Mouse (Mus musculus) adipose tissue, adult 10 weeks (tissue): ENCODE measurements around the gene Disp2. TPM values are rescaled to one million over a fixed set of nuclear protein-coding genes. Genes with fewer than 3 reads are reported as not detected.

Source experiments
- polyA plus RNA-seq: library from polyadenylated mRNA; stranded (reverse); fragments of 350-450 nt; fragmentation: Illumina TruSeq; extraction: RNeasy Lipid Tissue Mini Kit (QIAGEN cat#74804); gene quantifications from one replicate; pipeline ENCODE4 v1.2.3, GENCODE M21; 2014; ENCODE audit warnings: low read depth, low replicate concordance

The Disp2 gene
- polyA plus RNA-seq, result 1.5 TPM

DNA sequence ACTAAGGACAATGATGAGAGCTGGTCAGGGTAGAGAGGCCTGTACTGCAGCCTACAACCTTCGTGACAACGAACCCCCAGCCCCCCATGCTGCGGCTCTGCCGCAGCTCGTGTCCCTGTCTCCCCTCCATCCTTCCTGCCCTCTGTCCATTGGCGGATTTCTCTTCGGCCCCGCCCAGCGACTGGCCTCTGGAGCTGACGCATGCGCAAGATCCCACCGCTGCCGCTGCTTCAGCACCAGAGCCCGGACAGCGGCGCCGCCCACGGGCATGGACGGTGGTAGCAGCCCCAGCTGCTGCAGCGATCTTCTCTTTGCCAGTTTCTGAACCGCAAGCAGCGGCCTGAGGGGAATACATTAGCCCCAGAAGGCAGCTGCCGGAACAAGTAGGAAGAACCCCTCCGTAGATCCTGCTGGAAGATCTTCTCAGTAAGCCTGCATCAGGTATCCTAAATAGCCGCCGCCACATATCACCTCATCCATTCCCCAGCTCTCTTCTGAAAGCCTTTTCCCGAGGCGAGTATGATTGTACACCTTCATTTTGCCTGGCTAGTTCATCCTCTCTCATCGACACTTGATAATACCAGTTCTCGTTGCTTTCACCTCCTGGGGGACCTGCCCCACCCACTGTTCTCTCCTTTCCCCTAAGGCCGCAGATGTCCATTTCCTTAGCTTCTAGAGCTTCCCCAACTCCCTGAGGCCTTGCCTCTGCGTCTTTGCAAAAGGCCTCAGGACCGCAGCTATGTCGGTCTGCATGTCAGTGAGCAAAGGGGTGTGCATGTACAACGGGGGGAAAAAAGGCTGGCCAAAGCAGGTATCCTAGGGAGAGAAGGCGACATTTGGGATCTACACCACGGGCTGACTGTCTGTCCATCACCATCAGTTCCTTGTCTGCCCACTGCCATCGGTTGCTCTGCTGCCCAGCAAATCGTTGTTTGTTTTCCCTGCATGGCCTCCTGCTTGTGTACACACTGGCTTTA is at the start of gene Disp2:
TSS of gene Disp2 (plus strand) at position 216 of the 977 bp plus-strand sequence.

DNA sequence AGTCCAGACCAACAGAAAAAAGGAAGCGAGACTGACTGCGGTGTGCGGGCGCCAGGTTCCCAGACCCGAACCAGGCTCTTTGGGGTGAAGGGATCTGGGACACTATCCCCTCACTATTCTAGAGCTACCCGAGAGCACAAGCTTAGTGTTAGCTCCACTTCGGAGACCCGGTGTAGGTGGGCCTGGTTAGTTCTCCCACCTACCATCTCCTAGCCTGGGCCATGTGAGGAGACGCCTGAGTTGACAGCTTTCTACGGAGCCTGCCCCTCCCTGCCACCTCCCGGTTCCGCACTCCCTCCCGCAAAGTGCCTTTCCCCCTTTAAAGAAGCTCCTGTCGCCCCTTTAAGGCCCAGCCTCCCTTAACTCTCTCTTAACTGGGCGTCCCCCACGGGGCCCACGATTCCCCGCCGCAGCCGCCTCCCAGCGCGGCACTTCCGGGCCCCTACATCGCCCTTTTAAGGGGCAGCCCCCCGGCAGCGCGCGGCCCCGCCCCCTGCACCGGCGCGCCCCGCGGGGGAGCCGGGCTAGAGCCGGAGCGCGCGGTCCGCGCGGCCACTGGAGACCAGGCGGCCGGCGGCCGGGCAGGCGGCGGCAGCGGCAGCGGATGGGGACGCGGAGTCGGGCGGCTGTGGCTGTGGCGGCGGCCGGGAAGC is 34.2 kb upstream of the Disp2 start, which contains the start of gene Inafm2:
TSS of gene Inafm2 (plus strand) at position 527 of the 653 bp plus-strand sequence.

DNA sequence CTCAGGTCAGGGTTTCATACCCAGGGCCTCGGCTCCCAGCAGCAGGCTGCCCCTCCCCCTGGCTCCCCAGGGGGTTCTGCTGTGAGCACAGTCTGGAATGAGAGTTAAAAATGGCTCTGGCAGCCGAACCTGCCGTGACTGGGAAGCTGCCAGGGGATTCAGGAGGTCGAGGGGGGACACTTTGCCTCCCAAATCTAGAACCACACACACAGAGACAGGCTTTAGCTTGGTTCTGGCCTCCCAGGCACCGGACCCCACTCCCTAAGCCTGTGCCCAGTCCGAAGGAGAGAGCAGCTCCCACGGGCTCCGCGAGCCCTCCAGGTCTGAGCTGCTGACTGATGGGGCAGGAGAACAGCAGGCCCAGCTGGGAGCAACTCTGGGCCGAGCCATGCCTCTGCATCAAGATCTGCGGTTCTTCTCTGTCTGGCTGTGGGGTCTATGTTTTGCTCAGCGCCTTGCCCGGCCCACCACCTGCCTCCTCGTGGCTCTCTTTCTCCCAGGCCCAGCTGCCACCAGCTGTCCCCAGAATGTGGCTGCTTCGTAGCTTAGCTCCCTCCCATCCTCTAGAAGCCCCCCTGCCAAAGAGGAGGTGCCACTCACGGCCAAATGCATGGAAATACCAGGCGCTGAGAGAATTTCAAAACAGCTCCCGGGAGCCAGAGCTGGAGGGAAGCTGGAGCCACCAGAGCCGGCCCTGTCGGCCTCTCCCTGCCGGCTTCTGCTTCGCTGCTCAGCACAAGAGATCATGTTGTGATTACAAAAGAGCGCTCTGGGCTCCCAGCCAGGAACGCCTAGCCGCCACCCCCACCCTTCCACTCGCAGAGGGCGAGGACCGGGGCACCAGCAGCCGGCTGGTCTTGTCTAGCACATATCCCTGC is 17.4 kb upstream of the Disp2 start, which contains the start of gene Ccdc9b:
TSS of gene Ccdc9b (minus strand) at position 756 of the 878 bp plus-strand sequence.

DNA sequence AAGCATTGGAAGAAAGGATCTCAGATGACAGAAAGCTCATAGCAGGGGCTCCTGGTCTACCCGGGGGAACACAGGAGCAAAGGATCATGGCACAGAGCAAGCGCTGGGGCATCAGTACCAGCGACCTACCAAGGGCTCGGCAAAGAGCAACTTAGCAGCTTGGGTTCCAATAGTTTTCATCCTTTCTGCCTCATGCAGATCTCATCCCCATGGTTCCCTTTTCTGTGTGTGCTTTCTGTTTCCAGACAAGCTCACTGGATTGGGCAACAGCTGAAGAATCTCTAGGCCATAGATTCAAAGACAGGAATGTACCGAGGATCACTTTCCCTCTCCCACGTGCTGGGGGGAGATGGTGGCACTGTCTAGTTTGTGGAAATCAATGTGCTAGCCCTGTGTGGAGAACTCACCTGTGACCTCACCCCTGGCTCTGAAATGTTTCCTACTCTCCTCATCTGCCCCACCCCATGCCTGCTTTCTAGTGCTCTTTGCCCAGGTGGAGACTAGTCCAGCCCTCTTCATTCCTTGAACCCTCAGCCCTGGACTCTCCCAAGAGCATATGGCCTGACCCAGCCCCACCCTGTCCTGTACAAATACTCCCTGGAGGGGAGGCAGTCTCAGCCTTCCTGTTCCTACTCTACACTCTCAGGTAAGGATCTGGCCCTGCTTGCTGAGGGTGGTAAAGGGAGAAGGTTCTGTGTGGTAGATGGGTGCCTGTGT is 7.2 kb upstream of the Disp2 start, which contains the start of gene Phgr1:
TSS of gene Phgr1 (plus strand) at position 612 of the 717 bp plus-strand sequence.

DNA sequence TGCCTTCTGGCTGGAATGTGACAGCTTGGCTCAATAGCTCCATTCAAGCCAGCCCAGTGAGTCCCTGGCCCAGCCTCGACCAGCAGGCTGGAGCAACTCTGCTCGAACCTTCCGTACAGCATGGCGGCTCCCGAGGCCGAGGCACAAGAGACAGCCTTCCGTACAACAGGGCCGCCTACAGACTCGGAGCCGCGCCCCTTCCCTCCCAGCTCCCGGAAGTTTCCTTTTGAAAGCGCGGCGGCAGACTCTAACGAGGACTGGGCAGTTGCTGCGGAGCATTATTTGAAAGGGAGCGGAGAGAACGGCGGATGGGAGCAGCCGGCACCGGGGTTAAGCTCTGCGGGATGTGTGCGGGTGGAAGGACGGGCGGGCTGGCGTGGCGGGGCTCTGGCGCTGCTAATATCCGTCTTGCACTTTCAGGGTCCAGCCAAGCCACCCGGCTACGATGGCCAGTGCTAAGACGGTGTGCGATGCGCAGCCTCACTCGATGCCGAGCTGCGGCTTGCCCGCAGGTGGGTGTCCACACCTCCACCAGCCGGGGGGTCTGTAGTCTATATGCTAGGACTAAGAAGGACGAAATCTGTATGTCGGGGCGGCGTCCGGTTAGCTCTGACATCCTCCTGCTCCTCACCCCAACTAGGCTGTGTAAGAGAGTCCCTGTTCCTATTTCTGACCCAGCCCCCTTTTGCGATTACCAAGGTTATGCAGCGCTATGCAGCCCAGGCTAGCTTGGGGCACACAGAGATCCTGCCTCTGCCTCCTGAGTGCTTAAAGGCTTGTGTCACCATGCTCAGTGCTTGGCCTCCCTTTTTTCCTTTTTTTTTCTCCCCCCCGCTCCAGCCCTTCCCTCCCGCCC is 34.7 kb downstream of the Disp2 start, which contains the start of gene Knstrn:
TSS of gene Knstrn (plus strand) at position 23 of the 856 bp plus-strand sequence.

Other genes with a start within 250 kb of the Disp2 start
- gene Bmf, start 230.0 kb upstream of the Disp2 start, polyA plus RNA-seq, result 19.4 TPM
- gene Bub1b, start 181.5 kb upstream of the Disp2 start, polyA plus RNA-seq, result 2.7 TPM
- gene Pak6, start 116.4 kb upstream of the Disp2 start, polyA plus RNA-seq, result 1.5 TPM
- gene Ankrd63, start 75.8 kb upstream of the Disp2 start, polyA plus RNA-seq, result not detected
- 1.7 TPM for gene Plcb2, start 51.3 kb upstream of the Disp2 start, polyA plus RNA-seq
- 20.1 TPM for gene Inafm2, start 34.0 kb upstream of the Disp2 start, polyA plus RNA-seq
- 13.0 TPM for gene Ccdc9b, start 17.1 kb upstream of the Disp2 start, polyA plus RNA-seq
- gene Phgr1, start 7.0 kb upstream of the Disp2 start, polyA plus RNA-seq, result not detected
- gene Knstrn, start 34.3 kb downstream of the Disp2 start, polyA plus RNA-seq, result 6.8 TPM
- gene Ivd, start 82.2 kb downstream of the Disp2 start, polyA plus RNA-seq, result 187 TPM
- gene Bahd1, start 120.7 kb downstream of the Disp2 start, polyA plus RNA-seq, result 24.3 TPM
- gene Chst14, start 146.8 kb downstream of the Disp2 start, polyA plus RNA-seq, result 7.8 TPM
- gene Ccdc32, start 249.7 kb downstream of the Disp2 start, polyA plus RNA-seq, result 14.2 TPM